Mouse (Mus musculus) heart, postnatal 25 days (tissue): ENCODE results near the gene Lrtm2. TPM values are rescaled to one million over a fixed set of nuclear protein-coding genes. Genes with fewer than 3 reads are reported as not detected.
"Not testable (repeated sequence)": the region's sequence is repeated elsewhere in the genome, so short reads cannot be mapped to it uniquely, and the experiment has no call there.

ENCODE experiments used
- DNase-seq: peaks from one replicate; pipeline ENCODE4 v3.0.0; 2022; ENCODE audit warnings: low spot score
- intact Hi-C: fragments of 180-260 bp; cut with DNase I; formaldehyde crosslinking; loops from one replicate; pipeline ENCODE4 v1.15.1; 2025
- total RNA-seq, 2 experiments: library from RNA; stranded (reverse); gene quantifications; 2 replicates each; pipeline ENCODE4 v1.2.3; 2021

Gene Lrtm2
- under 1 TPM; 0.10 to 0.28 TPM for total RNA-seq

- intact Hi-C loops = no loop called here
- no peak for DNase-seq
Measured at GRCm38 (mm10) chr6:119330506-119330905, at the start of gene Lrtm2. TSS of gene Lrtm2 (minus strand) at chr6:119330766.

DNA sequence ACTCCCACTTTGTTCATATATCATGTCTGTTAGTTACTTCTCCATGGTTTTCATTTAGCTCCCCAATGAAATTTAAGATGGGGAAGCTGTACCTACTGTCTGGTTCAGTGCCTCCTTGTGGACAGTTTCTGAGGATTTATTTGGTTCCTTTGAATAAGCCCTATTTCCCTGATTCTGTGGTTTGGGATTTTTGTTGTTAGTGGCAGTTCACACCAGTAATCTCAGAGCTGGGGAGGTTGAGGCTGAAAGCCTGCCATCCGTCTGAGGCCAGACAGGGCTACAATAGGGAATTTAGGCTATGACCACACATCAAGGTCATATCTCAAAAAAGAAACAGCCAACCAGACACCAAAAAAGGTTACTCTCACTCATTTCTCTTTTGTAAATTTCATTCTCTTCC lies 48.1 kb upstream of the Lrtm2 start:
- DNase-seq = no peak
- intact Hi-C loops = no loop called here

DNA sequence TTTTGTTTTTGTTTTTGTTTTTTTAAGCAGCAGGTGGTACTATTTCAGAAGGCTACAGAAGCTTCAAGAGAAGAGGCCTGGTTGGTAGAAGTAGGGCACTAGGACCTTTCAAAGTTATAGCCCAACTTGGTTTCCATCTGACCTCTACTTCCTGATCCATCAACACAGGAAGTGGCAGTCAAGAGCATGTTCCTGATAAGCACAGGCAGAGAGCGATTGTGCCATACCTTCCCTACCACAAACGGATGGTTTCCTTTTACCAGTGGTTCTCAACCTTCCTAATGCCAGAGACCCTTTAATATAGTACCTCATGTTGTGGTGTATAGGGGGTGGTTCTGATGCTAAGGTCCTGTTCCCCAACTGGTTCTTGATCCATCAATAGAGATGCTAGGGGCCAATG lies 47.0 kb upstream of the Lrtm2 start:
- intact Hi-C loops = no loop called here

DNA sequence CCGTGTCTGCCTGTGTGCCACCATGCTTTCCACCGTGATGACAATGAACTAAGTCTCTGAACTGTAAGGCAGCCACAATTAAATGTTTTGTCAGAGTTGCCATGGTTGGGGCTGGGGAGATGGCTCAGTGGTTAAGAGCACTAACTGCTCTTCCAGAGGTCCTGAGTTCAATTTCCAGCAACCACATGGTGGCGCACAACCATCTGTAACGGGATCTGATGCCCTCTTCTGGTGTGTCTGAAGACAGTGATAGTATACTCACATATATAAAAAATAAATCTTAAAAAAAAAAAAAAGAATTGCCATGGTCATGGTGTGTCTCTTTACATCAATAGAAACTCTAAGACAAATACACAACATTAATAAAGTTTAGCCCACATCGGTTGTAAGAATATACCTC lies 44.5 kb upstream of the Lrtm2 start:
- intact Hi-C loops = no loop called here
- no peak for DNase-seq

More for the DNA sequence above, 47.0 kb upstream of the Lrtm2 start:
- DNase-seq = no peak

DNA sequence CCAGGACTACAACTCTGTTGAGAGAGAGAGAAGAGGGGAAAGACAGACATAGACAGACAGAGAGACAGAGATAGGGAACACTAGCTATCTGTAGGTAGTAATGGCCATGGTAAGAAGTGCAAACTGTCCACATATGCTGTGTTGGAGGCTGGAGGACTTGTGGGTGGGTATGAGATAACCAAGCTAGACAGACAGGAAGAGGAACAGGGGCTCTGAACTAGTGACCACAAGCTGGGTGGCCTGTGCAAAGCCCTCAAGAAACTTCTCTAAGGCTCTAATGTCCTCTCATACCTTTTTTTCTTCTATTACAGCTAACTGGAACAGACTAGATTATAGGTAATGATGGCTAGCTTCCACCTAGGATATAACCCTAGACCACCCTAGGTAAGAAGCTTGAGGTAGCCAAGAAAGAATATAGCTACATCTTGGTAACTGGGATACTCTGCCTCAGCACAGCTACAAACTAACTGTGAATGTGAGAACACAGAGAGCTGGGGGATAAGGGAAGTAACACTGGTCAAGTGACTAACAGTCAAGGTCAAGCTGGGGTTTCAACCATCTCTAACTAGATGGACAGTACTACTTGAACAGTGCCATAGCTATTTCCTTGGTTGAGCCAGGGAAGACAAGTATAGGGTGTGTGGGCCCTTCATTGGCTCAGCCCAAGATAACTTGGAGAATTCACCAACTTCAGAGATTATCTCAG lies 42.6 kb upstream of the Lrtm2 start:
- intact Hi-C loops = no loop called here
- no peak for DNase-seq

- DNase-seq = no peak
- intact Hi-C loops = no loop called here
Measured at GRCm38 (mm10) chr6:119372237-119372636, 41.7 kb upstream of the Lrtm2 start.

- DNase-seq = no peak
- intact Hi-C loops = no loop called here
Measured at GRCm38 (mm10) chr6:119371624-119372023, 41.1 kb upstream of the Lrtm2 start.

DNA sequence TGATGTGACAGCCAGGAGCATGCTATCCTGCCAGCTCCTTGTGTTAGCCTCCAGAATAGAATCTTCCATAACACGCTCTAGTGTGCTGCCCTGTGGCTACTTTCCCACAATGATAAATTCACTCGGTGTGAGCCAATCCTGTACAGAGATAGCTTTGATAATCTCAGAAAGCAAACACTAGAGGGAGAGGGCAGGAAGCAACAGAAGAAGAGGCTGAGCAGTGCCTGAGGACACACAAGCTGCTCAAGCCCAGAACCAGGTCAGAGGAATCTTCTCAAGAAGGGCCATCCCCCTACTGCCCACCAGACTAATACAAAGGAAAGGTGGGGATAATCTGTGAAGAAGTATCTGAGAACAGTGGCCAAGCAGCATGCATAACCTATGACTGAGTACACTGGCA lies 36.8 kb upstream of the Lrtm2 start:
- DNase-seq = no peak

DNA sequence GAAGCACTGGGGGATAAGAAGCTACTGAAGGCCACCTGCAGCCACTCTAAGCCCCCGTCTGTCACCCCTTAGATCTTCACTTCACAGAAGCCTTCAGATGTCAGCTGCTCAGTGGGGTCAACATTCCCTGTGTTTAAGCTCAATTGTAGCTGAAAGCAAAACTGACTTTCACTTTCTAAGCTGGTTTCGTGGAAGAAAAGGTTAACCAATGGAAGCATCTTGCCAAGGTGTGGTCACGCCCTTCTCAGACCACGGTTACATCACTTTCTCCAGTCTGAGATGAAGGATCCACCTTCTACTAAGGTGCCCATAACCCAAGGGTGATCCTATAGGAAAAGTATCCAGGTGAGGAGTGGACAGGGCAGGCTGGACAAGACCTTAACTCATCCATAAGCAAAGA lies 36.2 kb upstream of the Lrtm2 start:
- DNase-seq = not testable (repeated sequence)
- intact Hi-C loops = loop anchor here (5.0 kb wide), 1 partner anchor 1121 kb away; no protein-coding TSS in a partner anchor

More for the DNA sequence above, 36.8 kb upstream of the Lrtm2 start:
- intact Hi-C loops = loop anchor here (5.0 kb wide), 1 partner anchor 1120 kb away; no protein-coding TSS in a partner anchor

DNA sequence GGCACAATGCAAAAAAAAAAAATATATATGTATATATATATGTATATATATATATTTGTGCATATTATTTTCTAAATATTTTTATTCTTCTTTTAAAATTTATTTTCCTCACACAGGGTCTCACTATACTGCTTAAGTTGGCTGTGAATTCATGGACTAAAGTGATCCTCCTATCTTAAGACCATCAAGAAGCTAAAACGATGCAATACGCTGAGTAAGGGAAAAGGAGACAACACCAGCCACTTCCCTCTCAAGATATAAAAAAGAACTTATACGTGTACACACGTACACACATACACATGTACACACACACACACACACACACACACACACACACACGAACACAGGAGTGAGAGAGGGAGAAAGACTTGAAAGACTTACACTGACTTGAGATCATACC lies 33.0 kb upstream of the Lrtm2 start:
- intact Hi-C loops = loop anchor here (5.0 kb wide), 1 partner anchor 64 kb away; no protein-coding TSS in a partner anchor
- no peak for DNase-seq

DNA sequence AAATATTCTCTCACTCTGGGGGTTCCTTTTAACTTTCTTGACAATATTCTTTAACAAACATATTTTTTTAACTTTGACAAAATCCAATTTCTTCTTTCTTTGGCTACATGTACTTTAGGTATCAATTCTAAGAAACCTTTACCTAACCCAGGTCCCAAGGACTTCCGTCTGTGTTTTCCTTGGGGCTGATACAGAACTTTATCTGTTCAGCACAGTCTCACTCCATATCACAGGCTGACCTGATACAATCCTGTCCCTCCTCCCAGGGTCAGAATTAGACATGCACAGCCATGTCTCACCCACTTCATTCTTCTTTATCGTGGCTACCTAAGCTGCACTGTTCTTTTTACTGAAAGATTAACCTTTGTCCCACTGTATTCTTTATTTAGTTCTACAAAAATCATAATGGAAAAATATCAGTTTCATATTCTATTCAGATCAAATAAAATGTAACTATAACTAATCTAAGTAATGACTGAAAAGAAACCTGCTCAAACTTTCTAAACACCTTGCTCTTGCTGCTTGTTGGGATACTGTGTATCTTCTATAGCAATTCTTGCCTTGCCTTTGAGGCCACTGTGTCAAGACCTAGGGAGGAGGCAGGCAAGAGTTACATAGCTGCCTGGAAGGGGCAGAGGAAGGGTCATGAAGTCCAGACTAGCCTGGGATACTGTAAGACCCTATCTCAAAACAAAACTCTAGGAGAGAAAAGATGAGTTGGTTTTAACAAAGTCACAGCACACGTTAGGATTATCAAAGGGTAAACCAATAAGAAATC lies 30.5 kb upstream of the Lrtm2 start:
- DNase-seq = no peak
- intact Hi-C loops = loop anchor here (5.0 kb wide), 1 partner anchor 66 kb away; no protein-coding TSS in a partner anchor

GRCm38 (mm10) chr6:119360250-119360649 lies 29.7 kb upstream of the Lrtm2 start:
- intact Hi-C loops = loop anchor here (5.0 kb wide), 1 partner anchor 67 kb away; no protein-coding TSS in a partner anchor
- DNase-seq = not testable (repeated sequence)

GRCm38 (mm10) chr6:119358020-119358571 lies 27.5 kb upstream of the Lrtm2 start:
- DNase-seq = no peak
- intact Hi-C loops = no loop called here

DNA sequence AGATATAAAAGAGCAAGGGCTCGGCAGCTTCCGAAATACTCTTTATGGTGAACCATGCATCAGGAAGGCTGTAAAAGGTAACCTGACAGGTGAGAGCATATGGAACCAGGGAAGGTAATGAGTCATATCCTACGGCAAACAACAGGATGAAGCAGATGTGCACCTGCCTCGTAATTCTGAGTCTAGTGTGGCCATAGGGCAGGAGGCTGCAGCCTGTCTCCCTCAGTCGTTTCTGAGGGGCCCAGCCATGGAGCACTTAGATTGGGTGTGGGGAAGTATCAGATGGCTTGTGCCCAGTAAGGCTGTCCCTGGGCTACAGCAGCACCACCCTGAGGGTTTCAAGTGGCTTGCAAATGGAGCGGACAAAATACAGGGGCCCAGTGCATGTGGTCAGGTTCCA lies 21.9 kb upstream of the Lrtm2 start:
- DNase-seq = no peak
- intact Hi-C loops = no loop called here

DNA sequence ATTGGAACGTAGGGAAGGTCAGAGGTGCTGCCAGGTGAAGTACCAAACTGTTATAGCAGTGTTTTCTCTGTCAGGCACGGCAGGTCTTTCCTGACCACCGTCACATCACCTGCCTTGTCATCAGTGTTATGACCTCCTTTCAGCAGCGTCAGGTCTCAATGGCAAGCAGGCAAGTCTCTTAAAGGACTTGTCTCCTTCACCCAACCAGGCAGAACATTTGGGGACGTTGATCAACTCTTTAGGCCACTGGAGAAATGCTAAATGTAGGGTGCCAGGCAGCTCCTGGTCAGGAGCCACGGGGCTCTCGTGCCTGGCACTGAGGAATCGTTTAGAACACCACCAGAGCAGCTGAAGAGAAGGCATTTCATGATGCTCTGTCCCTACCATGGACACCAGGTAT lies 21.1 kb upstream of the Lrtm2 start:
- intact Hi-C loops = no loop called here
- DNase-seq = no peak

GRCm38 (mm10) chr6:119350703-119351198 lies 20.2 kb upstream of the Lrtm2 start:
- DNase-seq = no peak
- intact Hi-C loops = no loop called here

GRCm38 (mm10) chr6:119348234-119348633 lies 17.7 kb upstream of the Lrtm2 start:
- DNase-seq = no peak
- intact Hi-C loops = loop anchor here (2.0 to 5.0 kb wide), 3 partner anchors 83 to 426 kb away; no protein-coding TSS in a partner anchor

GRCm38 (mm10) chr6:119347813-119348212 lies 17.2 kb upstream of the Lrtm2 start:
- no peak for DNase-seq
- intact Hi-C loops = loop anchor here (2.0 to 5.0 kb wide), 3 partner anchors 83 to 426 kb away; no protein-coding TSS in a partner anchor

GRCm38 (mm10) chr6:119346257-119346656 lies 15.7 kb upstream of the Lrtm2 start:
- intact Hi-C loops = loop anchor here (5.0 kb wide), 2 partner anchors 219 to 424 kb away; no protein-coding TSS in a partner anchor
- no peak for DNase-seq

DNA sequence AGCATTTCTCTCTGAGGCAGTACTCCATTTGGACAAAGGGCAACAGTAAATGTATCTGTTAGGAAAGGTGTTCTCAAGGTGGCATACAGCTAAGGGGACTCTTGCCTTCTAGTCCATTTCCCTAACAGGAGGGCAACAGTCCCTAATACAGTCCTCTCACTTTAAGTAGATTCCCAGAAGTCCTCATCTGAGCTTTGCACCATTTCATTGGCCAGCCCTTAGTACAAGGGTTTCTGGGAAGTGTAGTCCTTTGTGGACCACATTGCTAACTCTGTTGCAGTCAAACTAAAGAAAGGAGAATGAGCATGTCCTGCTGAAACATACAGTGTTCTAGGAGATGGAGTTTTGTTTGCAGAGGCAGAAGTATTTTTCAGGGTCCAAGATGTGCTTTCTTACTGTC lies 10.8 kb upstream of the Lrtm2 start:
- intact Hi-C loops = no loop called here
- no peak for DNase-seq
